Mouse (Mus musculus): Measurements from ENCODE around the gene Paqr9.
A peak's percentile ranks its signal among the peaks of the same experiment; 100 is the strongest.

Gene Paqr9

GRCm38 (mm10) chr9:95557722-95558121, 1.7 kb upstream of the Paqr9 start:
- 0 out of 2 replicates have a peak, but pooled peaks have one; percentile 7 for TF ChIP-seq GATA4 (IDR thresholded peaks at IDR 0.05; ENCODE audit: insufficient replicate concordance, low read length)

DNA sequence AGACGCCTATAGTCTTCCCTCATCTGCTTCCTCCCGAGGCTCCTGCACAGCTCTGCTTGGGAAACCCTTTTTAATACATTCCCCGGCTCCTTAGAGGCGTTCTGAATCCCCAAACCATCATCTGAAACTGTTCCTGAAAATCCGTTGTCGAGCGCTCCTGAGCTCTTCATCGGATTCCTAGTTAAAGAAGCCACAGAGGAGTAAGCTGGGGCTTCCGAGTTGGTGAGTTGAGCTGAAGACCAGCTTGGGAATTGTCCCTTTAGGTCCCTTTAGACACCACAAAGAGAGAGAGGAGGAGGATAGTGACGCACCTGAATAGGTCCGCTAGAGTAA, 765 bp upstream of the Paqr9 start:
- TF ChIP-seq GATA4 (IDR thresholded peaks at IDR 0.05; ENCODE audit: insufficient replicate concordance, low read length), result no peak

DNA sequence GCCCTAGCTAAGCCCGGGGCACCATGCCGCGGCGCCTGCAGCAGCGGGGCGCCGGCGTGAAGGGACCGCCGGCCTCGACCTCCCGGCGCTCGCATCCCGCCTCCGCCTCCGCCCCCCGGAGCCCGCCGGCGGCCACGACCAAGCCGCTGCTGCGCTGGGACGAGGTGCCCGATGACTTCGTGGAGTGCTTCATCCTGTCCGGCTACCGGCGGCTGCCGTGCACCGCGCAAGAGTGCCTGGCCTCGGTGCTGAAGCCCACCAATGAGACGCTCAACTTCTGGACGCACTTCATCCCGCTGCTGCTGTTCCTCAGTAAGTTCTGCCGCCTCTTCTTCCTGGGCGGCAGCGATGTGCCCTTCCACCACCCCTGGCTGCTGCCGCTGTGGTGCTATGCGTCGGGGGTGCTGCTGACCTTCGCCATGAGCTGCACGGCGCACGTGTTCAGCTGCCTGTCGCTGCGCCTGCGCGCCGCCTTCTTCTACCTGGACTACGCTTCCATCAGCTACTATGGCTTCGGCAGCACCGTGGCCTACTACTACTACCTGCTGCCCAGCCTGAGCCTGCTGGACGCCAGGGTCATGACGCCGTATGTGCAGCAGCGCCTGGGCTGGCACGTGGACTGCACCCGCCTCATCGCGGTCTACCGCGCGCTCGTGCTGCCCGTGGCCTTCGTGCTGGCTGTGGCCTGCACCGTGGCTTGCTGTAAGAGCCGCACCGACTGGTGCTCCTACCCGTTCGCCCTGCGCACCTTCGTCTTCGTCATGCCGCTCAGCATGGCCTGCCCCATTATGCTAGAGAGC, 679 bp downstream of the Paqr9 start:
- no peak for TF ChIP-seq GATA4 (IDR thresholded peaks at IDR 0.05; ENCODE audit: insufficient replicate concordance, low read length)

GRCm38 (mm10) chr9:95564047-95564446, 4.6 kb downstream of the Paqr9 start:
- no peak for TF ChIP-seq GATA4 (IDR thresholded peaks at IDR 0.05; ENCODE audit: insufficient replicate concordance, low read length)

DNA sequence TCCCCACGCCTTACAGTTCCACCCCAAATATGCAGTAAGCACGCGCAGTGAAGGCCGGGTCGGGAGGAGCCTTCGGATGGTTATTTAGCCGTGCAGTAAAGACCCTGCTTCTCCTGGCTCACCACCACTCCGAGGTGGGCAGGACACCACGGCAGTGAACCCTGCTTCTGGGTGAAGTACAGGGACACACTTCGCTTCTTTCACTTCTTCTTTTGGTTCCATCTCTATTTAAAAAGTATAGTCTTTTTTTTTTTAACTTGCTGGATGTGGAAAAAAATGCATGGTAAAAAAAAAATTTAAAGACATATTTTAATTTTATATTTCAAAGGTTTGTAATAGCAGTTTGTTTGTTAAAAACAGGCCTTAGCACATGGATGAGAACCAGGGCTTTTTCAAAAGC, 6.9 kb downstream of the Paqr9 start:
- TF ChIP-seq GATA4 (IDR thresholded peaks at IDR 0.05; ENCODE audit: insufficient replicate concordance, low read length), result no peak

DNA sequence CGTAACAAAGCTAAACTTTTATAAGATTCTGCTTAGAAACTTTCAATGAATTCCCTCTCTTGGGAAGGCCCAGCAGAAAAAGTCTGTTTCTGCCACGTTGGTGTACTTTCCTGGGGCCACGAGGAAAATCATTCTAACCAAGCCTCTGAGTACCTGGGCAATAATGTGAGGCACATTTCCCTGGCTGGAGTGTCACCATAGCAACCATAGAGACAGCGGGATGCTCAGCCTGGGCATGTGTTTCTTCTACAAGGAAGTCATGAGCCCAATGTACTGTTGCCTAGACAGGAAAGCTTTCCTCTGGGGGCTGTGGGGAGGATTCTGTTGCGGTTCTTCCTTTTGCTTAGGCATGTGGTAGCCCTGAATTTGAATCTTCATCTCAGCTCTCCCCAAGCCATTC, 7.5 kb downstream of the Paqr9 start:
- TF ChIP-seq GATA4 (IDR thresholded peaks at IDR 0.05; ENCODE audit: insufficient replicate concordance, low read length), result no peak

GRCm38 (mm10) chr9:95569249-95569648, 9.8 kb downstream of the Paqr9 start:
- TF ChIP-seq GATA4 (IDR thresholded peaks at IDR 0.05; ENCODE audit: insufficient replicate concordance, low read length), result no peak

DNA sequence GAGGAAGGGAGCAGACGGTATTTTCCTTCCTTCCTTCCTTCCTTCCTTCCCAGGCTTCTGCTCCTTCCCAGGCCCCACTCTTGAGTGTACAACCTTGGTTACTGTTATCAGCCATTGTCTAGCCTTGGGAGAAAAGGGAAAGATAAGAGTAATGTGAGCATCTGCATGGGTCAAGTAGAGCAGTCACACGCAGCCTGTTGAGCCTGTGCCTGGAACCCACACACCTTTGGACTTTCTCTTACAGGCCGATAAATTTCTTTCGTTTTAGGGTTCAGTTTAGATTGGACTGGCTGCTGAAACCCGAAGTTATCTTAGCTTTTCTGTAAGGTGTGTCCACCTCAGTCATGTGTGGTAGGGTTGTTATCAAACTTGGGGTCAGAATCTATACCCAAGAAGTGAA, 10.5 kb downstream of the Paqr9 start:
- no peak for TF ChIP-seq GATA4 (IDR thresholded peaks at IDR 0.05; ENCODE audit: insufficient replicate concordance, low read length)

GRCm38 (mm10) chr9:95570604-95571003, 11.1 kb downstream of the Paqr9 start:
- TF ChIP-seq GATA4 (IDR thresholded peaks at IDR 0.05; ENCODE audit: insufficient replicate concordance, low read length), result no peak

DNA sequence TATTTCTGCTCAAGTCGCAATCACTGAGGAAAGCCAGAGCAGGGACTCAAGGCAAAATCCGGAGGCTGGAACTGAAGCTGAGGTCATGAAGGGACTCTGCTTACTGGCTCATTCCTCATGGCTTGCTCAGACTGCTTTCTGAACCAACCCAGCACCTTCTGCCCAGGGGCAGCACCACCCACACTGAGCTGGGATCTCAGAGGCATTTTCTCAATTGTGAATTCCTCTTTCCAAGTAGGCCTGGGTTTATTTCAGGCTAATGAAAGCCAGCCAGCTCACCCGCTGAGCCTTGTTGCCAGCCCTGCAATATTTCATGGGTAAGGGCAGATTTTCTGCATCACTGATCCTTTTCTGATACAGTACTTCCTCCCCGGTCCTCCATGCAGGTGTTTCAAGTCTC, 12.0 kb downstream of the Paqr9 start:
- TF ChIP-seq GATA4 (IDR thresholded peaks at IDR 0.05; ENCODE audit: insufficient replicate concordance, low read length), result no peak

DNA sequence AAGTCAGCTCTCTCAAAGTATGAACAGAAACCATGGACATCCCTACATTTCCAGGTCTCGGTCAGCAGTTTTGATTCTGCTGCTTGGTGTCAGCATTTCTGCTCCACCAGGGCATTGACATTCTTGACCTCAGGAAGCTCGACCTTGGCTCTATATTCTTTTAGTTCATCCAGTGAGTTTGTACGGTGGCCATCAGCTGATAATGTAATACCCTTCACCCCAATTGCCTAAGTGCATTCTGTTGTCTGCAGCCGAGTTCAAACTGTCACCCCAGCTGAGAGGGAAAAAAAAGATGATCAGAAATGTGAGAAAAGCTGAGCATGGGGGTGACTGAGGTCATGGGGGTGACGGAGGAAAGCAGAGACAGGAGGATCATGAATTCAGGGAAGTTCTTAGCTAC, 13.1 kb downstream of the Paqr9 start:
- no peak for TF ChIP-seq GATA4 (IDR thresholded peaks at IDR 0.05; ENCODE audit: insufficient replicate concordance, low read length)

GRCm38 (mm10) chr9:95574116-95574515, 14.7 kb downstream of the Paqr9 start:
- TF ChIP-seq GATA4 (IDR thresholded peaks at IDR 0.05; ENCODE audit: insufficient replicate concordance, low read length), result no peak

- TF ChIP-seq GATA4 (IDR thresholded peaks at IDR 0.05; ENCODE audit: insufficient replicate concordance, low read length), result no peak
Measured at GRCm38 (mm10) chr9:95577502-95577901, 18.0 kb downstream of the Paqr9 start.

DNA sequence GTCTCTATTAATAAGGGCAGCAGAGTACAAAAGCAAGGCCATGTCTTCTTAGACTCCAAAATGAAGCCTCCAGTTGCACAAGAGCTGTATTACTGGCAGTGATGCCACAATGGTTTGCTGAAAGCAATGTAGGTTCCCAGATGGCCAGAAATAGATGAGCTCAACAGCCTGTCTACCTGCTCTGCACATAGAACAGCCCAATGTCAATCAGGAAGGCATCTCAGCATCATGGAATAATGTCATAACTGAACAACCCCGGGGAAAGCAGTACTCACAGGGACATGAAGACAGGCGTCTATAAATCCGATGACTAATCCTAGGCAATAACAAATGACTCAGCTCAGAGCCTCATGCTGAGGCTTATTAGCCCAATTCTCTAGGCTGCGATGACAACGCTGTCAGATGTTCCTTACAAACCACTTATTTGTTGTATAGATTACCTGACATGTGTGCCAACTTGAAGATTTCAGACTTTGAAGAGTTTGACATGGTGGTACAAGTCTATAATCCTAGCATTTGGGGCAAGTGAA, 19.0 kb downstream of the Paqr9 start:
- no peak for TF ChIP-seq GATA4 (IDR thresholded peaks at IDR 0.05; ENCODE audit: insufficient replicate concordance, low read length)

- TF ChIP-seq GATA4 (IDR thresholded peaks at IDR 0.05; ENCODE audit: insufficient replicate concordance, low read length), result peak; percentile 91
Measured at GRCm38 (mm10) chr9:95581021-95581757, 21.7 kb downstream of the Paqr9 start.
